Mouse (Mus musculus) heart, adult 2 months (tissue): ENCODE data around the gene Mrc2.

Experiments used
- CTCF ChIP-seq: fragments of 200-600 bp; IDR thresholded peaks from 2 replicates; pipeline ENCODE4 v1.8.1; 2022; ENCODE audit warnings: antibody characterized with exemption, mild to moderate bottlenecking, moderate library complexity
- EP300 ChIP-seq: fragments of 200-500 bp; IDR thresholded peaks from 2 replicates; pipeline ENCODE4 v1.6.1; 2011; ENCODE audit warnings: low read depth, low read length, control low read depth; ENCODE audit not compliant: insufficient read depth
- POLR2A ChIP-seq: fragments of 200-500 bp; IDR thresholded peaks from 2 replicates; pipeline ENCODE4 v1.6.1; 2011; ENCODE audit warnings: mild to moderate bottlenecking, low read depth, low read length, control low read depth; ENCODE audit not compliant: insufficient read depth

DNA sequence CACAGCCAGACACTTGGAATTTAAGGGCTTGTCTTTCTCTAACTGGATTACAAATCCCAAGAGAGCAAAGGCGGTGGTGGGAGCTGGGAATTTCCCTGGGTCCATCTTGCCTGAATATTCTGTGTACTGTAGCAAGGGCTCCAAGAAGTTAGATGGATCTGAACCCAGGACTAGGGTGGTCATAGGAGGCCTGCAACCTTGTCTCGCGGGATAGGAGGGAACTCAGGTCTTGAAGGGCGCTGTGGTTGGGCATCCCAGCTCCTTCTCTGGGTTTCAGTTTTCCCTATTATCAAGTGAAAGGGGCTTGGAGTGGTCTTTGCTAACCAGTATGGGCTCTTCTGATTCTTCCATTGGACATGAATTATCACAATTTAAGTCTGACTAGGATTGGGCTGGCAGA is 23.7 kb downstream of the Mrc2 start:
- no peak for TF ChIP-seq EP300
- no peak for TF ChIP-seq POLR2A
- no peak for TF ChIP-seq CTCF
